Mouse (Mus musculus) G1E-ER4 (cell line): Measurements from ENCODE around the gene Wars2. TPM values are rescaled to one million over a fixed set of nuclear protein-coding genes. Genes with fewer than 3 reads are reported as not detected.

ENCODE experiments used
- GATA1 ChIP-seq: IDR thresholded peaks from one replicate; pipeline ENCODE4 v1.8.0; 2012; ENCODE audit warnings: low read length, inconsistent platforms
- polyA plus RNA-seq: library from polyadenylated mRNA; stranded (reverse); fragments of >175 nt; gene quantifications from 2 replicates; pipeline ENCODE4 v1.2.3, GENCODE M21; 2012

Gene Wars2
- polyA plus RNA-seq, 1 experiment, result 0.39 TPM

DNA sequence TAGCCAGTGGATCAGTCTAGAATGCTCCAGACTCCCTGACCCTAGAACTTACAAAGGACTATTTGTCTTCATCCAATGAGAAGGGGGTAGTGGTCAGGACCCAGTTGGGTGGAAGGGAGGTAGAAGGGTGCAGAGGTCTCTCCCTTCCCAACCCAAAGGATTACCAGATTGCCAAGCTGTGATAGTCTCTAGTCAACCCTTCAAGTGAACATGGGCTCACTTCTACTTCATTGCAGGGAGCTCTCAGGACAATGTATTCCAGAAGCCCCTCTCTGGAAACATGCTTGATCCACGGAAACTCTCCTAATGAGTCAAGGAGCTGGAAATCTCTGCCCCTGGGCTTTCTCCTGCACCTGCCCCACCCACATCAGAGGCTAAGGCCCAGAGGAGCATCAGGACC lies 97.8 kb downstream of the Wars2 start:
- TF ChIP-seq GATA1, result no peak

DNA sequence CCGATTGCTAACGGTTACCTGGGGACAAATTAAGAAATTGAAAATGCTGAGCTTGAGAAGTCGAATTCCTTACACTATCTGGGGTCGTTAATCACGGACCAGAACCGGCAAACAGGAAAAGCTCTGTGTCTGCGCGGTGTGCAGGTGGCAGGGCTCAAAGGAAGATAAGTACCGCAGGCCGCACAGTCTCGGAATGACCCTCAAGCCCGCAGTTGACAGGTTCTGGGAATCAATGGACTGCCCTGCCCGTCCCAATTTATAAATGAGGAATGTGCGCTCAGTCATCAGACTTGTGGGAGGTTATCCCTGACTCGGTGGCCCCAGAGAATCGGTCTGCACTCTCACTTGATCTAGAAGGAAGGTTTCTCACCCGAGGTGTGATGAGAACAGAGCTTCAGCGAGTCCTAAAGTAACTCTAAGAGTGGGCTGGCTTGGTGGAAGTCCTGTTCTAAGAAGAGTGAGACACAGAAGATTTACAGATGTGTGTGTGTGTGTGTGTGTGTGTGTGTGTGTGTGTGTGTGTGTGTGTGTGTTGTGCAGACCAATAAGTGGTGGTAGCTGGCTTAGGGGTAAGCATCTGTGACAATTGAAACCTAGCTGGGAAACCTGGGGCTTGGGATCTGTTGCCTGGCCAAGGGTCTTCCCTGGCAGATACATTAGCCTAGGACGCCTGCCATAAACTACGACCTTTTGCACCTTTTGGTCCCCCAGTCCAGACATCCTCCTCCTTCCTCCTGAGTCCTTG lies 98.6 kb downstream of the Wars2 start:
- no peak for TF ChIP-seq GATA1

DNA sequence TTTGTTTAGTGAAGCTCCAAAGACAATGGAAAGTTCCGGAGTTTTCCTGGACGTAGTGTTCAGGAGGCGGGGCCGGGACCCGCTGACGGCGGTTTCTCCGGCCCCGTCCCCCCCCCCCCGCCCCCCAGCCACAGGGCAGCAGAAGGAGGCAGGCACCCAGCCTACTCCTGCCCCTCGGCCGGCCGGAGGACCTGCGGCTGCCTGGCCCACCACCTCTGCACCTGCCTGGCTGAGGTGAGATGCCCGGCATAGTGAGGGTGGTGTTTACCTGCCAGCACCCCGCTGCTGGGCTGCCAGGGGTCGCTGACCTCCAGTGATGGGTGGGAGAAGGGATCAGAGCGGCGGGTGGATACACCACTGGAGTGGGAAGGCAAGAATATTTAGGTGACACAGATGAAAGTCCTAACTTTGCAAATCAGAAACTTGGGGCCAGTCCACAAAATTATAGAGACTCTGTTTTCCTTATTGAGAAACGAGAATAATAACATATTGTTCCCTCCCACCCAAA lies 99.4 kb downstream of the Wars2 start, which contains the start of gene Tbx15:
TSS of gene Tbx15 (plus strand) at position 169 of the 508 bp plus-strand sequence.
- no peak for TF ChIP-seq GATA1

DNA sequence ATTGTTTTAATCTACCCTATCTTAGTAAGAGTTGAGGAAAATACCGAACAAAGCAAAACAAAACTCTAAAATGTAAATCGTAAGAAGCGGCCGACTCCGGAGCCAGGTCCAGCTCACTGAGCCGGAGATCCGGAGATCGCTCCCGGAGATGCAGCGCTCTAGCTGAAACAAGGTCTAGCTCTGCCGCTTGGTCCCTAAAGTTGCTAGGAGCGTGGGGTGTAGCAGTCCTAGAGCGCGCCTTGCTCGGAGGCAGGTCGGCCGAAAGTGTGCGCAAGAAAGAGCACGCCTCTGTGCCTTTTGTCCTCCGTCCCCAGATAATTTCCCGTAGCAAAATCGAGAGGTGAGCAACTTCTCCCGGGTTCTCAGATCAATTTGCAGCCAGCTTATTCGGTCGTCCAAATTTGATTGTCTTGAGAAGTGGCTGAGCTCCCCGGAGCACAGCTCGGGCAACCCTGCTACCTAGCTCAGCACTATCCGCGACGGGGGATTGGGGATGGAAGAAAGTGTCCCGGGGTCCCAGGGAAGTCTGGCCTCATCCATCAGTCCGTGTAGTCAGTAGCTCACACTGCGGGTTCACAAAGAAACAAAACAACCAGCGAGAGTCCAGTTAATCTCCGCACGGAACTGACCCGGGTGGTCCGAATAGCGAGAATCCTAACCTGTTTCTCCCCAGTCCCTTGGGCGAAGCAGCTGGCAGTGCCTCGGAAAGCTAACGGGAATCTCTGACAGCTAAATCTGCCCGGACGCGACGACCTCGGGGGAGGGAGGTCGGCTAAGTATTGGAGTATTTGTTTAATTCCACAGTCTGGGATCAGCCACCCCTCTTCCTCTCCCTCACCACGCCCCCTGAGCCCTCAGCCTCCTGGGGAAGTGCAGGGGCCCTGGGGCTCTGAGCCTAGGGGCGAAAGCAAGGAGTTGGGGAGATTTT lies 100.2 kb downstream of the Wars2 start:
- TF ChIP-seq GATA1, result no peak

DNA sequence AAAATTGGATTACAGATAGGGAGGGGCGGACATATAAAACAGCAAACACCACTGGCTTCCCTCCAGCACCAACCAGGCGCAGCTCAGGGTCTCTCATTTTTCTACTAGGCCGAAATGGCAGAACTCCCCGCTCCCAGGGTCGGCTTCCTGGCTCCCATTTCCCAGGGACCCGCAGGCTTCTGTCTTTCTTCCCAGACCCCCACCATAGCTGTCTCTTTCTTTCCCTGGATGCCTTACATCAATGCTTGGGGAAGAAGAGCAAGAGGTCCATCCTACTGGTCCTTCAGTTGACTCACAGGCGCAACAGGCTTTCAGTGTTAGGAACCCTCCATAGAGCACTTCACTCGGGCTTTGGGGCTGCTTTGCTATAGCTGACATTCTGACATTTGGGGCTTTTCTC lies 101.6 kb downstream of the Wars2 start:
- no peak for TF ChIP-seq GATA1

DNA sequence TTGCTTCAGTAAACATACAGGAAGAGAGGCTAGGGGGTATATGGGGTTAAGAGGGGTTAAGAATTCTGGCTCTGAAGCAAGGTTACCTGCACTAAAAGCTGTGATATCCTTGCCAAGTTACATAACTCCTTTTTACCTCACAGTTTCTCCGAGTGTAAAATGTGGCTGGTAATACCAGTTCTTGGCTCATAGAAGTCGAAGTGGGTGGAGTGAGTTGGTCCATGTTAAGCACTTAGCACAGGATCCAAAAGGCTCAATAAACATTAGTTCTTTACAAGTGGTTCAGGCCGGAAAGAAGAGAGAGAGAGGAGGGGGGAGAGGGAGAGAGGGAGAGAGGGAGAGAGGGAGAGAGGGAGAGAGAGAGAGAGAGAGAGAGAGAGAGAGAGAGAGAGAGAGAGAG lies 104.5 kb downstream of the Wars2 start:
- TF ChIP-seq GATA1, result no peak

DNA sequence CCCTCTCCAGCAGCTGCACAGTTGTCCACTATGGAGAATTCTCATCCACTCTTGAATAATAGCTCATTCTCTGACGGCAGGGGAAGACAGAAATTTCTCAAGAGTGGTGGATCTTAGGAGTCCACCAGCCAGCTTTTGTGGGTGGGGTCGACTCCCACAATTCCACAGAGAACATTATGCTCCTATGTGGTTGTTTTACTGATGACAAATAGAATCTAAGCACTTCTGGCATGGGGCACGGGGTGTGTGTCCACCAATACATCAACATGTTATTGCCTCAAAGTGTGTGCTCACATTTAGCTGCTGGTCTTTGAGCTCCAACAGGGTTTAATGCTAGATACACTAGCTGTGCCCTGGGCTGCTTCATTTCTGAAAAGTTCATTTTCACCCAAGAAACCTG lies 105.8 kb downstream of the Wars2 start:
- no peak for TF ChIP-seq GATA1

DNA sequence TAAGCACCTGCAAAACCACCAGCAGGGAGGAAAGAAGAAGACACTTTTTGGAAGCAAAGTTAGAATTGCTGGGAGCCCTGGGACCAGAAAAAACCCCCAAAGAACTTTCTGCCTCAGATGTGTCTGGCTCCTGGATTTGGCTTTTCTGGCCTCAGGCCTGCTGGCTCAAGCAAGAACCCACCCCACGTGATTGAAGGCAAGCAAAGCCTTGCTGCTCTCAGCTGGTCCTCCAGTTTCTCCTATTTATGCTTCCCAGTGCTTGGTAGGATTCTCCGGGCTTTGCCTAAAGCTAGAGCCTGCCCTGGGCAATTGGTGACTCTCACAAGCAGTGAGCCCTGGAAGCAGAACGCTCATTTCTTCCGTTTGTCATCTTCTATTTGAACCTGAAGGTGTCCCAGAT lies 106.7 kb downstream of the Wars2 start:
- no peak for TF ChIP-seq GATA1

DNA sequence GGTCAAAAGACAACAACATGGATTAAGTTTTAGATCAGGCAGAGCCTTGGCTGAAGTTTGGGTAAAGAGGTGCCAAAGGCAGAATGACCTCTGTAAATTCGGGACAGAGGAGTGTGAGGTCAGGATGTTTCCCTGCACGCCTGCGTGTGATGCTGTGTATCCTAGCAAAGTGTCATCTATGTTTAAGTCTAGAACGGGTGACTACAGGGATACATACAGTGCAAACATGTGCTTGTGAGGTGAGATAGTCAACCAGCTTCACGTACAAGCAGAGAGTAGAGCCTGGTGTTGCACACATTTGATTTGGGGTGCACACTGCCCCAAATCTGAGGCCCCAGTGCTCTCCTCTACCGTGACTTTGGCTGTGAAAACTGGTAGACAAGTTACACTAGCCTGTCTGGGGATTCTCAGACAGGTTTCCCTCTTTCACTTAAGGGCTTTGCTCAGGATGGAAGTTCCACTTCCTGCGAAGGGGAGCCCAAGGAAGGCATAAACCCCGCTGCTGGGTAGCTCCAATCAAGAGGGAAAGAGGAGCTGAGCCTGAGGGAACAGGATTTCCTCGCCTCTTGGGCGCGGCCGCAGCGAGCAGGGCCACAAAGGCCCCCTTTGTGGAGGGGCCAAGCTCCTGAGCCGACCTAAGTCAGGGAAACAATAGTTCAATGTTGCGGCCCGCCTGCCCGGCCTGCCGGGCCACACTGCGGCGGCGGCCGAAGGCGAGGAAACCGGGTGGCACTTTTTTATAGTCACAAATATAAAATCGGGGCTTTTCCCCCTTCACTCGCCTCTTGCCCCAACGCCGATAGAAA lies 107.3 kb downstream of the Wars2 start:
- TF ChIP-seq GATA1, result no peak

DNA sequence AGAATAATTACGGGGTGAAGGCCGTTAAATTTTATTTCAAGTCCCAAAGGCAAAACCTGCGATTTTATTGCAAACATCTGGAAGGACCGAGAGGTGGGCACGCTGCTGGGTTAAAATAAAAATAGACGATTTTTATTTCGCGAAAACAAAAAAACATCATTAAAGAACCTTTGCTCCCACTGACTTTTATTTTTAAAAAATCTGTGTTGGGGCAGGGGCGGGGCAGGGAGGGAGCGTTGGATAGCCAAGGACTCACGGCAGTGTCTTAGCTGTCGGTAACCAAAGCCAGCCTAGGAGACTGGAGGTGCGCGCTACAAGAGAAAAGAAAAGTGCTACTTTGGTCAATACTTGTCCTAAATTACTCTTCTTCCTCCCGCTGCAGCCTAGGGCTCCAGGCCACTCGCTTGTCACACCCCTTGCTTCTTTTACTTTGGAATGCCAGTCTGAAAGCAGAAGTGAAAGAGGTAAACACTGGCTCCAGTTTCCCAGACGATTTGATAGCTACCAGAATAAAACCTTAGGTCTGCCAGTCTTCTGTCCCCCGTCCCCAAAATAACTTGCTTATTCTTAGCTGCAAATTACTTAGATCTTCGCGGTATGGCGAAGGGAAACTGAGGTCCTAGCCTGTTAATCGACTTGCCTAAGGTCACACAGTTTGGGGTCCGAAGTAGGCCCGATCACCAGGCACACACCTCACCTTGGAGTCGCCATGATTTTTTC lies 108.1 kb downstream of the Wars2 start:
- no peak for TF ChIP-seq GATA1

DNA sequence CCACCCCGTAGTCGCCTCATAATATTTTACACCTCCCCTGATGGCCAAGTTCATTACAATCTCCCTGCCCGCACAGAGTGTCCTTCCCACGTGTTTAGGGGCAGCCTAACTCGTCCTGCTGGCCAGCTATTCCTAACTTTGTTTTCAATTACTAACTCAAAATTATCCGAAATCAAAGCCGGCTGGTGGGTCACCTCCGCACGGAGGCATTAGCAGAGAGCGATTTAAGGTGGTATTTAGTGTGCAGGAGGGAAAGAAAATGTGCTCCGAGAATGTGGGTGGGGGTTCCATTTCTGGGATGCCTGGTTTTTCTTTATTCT lies 108.6 kb downstream of the Wars2 start:
- TF ChIP-seq GATA1, result no peak

DNA sequence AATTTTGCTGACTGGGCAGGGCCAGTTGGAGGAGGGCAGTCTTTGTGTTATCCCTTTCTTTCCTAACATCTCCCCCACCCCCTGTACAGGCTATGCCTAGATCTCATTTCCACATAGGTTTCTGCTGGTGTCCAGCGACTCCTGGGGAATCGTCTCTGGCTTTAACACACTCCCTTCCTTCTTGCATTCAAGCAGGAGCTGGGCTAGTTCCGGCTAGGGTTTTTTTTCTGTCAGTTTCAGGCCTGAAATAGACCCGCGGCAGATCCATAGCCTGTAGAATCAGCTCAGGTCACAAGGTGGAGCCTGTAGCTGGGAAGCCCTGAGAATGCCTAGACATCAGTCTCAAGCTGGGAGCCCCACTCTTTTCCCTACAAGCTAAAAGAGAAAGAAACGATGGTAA lies 109.0 kb downstream of the Wars2 start:
- TF ChIP-seq GATA1, result no peak

DNA sequence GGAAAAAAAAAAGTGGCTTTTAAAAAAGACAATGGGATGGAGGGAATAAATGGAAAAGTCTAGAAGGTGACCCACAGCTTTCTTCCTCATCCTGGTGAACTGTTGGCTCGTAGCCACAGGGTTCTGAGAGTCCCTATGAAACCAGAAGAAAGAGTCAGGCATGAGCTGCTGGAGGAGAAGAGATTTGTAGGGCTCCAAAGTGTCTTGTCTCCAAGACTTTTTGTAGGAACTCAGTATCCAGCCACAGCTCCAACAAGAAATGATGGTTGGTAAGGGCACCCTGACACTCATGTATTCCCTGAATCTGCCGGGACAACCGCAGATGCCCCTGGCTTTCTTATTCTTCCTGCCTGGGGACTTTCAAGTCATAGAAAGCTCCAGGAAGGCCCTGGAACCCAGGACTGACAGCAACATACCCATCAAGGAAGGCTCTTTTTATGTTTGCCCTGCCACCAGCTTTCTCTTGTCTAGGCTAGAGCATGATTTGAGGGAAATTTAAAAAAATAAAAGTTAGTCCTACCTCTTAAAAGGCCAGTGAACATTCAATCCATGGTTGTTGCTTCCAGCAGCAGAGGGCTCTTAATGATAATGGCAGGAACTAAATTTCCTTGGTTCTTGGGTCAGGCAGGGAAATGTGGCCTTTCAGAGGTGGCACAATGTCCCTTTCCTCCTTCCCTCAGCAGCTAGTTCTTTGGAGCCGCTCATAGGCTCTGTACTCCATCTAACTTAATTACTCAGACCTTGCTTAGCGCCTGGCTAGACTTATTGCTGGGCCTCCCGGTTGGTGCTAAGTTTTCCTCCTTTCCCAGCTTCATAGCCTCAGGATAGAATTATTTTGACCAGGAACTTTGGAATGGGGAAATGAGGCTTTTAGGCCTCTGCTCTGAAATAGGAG lies 110.7 kb downstream of the Wars2 start:
- no peak for TF ChIP-seq GATA1

DNA sequence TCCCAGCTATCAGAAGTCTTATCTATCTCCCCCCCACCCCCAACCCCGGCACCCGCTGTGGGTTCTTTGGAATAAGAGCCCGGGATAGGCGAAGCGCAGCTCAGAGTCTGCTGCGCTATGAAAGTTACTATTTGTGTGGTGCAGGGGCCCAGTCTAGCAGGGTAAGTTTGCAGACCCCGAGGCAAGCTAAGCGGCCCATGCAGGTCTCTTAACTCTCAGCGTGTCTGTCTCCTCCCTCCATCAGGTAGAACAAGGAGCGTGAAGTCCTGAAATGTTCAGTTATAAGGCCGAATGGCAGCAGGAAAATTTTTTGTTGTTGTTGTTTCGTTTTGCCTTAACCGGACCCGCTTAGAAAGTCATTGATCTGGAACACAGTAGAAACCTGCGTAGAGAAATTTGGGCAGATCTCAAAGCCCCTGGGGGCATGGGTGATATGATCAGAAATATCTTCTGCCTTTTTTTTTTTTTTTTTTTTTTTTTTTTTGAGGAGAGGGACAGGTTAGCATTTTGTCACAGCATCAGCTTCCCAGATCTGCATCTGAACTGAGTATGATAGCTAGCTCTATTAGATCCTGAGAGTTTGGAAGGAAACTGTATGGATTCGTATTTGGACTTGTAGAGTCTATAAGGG lies 111.7 kb downstream of the Wars2 start:
- no peak for TF ChIP-seq GATA1
